Mouse (Mus musculus) ES-Bruce4 (cell line): ENCODE data around the gene Tsga10ip.

ENCODE experiments used
- CTCF ChIP-seq: IDR thresholded peaks from one replicate; pipeline ENCODE4 v1.8.1; 2011; ENCODE audit warnings: low read depth, low read length
- POLR2A ChIP-seq: IDR thresholded peaks from one replicate; pipeline ENCODE4 v1.8.1; 2011; ENCODE audit warnings: low read length; ENCODE audit not compliant: insufficient read depth

DNA sequence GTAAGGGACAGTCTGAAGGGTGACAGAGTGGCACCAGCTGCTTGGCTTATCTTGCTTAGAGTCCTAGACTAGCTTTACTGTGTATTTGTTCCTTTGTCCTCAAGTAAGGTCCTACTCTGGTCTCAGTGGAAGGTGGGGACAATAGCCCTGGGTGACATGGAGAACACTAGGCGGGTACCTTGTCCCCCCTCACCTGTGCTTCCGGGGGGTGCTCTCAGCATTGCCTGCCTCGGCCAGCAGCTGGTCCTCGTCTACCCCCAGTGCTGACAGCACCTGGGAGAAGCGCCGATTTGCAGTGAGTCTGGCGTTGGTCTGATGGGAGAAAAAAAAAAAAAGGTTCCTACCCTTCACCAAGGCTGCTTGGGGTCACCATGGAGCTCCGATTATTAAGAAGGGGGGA lies 11.9 kb downstream of the Tsga10ip start:
- TF ChIP-seq POLR2A (no peak), CTCF (no peak)
